Mouse (Mus musculus) cerebellum, postnatal 25 days (tissue): Measurements from ENCODE around the gene Hacd3.
"Not testable (repeated sequence)": the region's sequence is repeated elsewhere in the genome, so short reads cannot be mapped to it uniquely, and the experiment has no call there.

Experiments
- DNase-seq, 2 experiments: peaks; one replicate each; pipeline ENCODE4 v3.0.0; 2021; ENCODE audit warnings: mixed read lengths in 2 of 2

Hacd3 gene

DNA sequence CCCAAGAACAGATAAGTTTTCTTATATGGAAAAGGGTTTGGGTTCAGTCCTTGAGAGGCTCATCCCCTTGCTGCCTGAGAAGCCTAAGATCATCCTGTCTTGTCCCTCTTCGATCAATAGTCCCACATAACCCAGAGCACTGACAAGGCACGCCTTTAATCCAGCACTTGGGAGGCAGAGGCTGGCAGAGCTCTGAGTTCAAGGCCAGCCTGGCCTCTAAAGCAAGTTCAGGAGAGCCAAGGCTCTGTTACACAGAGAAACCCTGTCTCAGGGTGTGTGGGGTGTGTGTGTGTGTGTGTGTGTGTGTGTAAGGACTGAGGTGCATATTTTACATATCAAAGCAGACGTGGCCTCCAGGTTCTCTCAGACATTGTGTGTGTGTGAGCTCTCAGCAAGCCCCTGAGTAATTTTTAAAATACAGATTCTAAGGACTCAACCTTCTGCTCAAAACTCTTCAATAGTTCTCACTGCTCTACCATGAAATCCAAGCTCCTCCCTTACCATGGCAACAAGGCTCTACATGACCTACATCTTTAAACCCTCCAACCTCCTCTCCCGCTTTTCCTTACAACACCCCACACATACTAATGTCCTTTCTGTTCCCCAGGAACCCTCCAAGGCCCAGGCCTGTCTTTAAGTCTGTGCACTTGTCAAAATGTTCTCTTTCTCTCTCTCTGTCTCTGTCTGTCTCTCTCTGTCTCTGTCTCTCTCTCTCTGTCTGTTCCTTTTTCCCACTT is 5.1 kb downstream of the Hacd3 start:
- no peak for DNase-seq

DNA sequence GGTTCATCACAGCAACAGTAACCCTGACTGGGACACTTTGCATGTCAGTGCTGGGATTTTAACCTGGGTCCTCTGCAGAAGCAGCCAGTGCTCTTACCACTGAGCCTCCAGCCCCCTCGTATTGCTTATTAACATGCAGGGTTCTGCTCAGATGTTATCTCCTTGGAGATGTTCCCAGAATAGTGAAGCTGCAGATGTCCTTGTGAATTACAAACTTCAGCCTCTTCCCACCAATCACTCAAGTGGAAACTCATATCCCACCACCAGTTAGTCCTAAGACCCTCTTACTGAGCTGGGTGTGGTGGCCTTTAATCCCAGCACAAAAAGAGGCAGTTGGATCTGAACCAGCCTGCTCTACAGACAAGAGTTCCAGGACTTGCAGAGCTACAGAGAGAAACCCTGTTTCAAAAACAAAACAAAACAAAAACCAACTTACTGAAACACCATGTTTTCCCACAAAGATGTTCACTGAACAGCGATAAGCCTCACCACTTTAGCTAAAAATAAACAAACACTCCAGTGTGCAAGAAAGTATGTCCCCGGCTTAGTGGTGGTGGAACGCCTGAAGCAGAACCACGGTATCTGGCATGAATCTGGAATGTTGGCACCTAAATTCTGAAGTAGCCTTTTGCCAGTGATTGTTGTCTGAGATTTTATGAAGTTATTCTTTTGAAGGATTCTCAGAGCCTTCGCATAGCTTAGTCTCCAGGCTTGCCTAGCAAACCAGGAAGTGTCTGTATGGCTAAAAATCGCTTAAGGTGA is 5.9 kb downstream of the Hacd3 start:
- DNase-seq, result no peak

DNA sequence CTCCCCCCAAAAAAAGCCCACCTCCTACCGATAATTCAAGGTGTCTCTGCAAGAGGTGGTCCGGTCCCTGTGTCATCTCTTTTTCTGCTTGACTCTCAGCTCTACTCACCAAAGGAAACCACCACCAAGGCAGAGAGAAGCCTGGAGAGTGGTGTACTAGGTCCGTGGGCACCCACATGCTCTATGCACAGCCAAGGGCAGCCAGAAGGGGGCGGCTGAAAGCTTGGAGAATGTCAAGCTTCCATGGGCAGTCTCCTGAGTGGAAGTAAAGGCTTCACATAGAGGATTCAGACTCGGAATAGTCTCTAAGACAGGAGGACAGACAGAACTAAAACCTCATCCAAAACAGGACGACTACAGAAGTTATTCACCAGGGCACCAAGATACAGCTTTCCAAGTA is 10.2 kb downstream of the Hacd3 start:
- DNase-seq, result peak in 1 of 2 experiments; percentile 47

DNA sequence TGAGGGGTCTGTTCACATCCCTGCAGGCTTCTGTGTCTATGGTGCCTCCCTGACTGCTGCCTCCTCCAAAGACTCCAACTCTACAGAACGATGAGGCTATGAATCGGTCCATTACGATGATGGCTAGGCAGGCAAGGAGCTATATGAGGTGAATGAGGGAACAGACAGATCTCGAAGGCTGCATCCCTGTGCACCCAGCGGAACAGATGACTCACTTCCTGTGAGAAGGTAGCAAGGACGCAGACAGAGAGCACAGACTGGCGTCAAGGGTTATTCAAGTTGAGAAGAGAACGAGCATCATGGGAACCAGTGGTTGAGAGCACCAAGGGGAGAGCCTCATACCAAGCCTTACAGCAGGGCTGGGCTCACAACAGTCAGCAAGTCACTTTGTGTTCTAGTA is 10.9 kb downstream of the Hacd3 start:
- DNase-seq, result no peak

DNA sequence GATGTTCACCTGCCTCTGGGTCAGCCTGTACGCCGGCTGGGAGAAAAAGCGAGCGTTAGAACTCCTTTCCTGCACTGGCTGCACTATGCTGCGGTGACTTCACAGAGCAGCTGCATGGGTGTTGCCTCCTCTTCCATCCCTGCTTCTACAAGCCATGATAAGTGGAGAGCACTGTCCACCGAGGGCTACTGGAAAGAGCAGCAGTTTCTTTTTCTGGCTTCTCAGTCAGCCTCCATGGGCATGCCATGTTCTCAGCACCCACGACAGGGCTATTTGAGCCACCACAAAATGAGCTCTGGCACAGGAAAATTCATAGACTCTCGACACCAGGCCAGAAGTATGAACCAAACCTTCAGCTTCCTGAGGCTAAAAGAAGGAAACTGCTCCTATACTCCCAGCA is 15.8 kb downstream of the Hacd3 start:
- no peak for DNase-seq

DNA sequence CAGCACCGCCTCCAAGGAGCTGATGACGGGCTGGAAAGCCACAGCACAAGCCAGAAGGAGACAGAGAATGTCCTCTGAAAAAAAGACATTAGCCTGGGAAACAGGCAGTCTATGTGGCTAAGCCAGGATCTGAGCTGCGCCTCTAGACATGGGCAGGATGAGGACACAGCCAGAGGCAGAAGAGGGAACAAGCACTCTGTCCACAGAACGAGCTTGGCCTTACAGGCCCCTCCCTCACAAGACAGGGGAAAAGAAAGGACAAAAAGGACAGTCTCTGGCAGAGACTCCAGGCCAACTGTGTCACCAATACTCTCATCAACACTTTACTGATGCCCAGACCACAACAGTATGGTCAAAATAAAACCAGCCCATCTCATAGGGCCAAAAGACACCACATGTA is 20.0 kb downstream of the Hacd3 start:
- no peak for DNase-seq

DNA sequence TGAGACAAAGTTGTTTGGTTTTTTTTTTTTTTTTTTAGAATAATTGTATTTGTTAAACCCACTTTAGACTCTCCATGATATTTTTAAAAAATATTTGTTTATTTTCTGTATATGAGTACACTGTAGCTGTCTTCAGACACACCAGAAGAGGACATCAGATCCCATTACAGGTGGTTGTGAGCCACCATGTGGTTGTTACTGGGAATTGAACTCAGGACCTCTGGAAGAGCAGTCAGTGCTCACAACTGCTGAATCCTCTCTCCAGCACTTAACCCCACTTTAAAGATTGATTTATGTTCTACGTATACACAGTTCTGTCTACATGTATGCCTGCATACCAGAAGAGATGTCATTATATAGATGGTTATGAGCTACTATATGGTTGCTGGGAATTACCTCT is 26.0 kb downstream of the Hacd3 start:
- DNase-seq, result not testable (repeated sequence)

DNA sequence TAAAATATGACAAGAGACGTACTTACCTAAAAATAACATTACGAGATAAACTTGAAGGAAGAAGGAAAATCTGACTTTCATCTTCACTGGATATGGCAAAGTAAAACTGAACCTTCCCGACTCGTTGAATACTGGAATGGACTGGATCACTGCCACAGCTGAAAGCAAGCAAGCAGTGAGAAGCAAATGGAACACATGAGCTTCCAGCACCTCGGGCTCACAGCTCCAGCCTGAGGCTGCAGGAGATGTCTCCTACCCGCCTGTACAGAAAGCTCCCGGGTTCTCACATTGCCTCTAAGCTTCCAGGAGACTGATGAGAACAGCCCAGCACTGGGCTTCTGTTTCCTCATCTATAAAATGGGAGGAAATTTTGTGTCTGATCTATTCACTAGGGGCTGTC is 31.2 kb downstream of the Hacd3 start:
- no peak for DNase-seq

DNA sequence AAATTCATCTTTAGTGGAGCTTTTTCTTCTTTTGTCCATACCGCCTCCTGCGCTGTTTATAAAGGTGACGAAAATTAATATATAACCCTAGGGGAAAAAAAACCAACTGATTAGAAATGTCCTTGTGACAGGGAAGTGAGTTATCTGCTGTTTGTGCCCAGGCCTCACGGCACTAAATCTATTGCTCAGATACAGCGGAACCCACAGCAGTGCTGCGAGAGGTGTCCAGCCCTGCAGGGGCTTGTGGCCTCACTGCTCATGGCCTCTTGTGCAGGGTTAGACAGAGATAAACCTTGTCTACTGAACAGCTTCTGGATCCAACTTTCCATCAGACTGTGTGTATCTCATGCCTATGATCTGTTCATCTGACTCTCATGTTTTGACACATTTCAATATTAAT is 33.0 kb downstream of the Hacd3 start:
- no peak for DNase-seq

DNA sequence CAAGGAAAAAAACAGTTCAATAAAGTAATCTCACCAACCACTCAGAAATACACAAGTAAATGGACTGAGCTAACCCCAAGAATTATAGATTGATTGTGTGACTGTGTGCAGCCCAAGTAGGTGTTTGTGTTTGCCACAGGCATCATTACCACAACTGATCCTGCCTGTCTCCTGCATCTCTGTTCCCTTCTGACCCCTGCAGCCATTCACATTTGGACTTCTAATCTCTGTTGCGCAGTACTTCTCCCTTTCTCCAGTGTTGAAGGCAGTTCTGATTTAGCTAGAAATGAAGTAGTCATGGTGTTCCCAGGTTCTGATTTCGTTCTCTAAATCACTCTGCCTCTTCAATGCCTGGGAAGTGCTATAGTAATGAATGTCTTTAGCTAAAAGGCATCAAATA is 33.8 kb downstream of the Hacd3 start:
- DNase-seq, result no peak

DNA sequence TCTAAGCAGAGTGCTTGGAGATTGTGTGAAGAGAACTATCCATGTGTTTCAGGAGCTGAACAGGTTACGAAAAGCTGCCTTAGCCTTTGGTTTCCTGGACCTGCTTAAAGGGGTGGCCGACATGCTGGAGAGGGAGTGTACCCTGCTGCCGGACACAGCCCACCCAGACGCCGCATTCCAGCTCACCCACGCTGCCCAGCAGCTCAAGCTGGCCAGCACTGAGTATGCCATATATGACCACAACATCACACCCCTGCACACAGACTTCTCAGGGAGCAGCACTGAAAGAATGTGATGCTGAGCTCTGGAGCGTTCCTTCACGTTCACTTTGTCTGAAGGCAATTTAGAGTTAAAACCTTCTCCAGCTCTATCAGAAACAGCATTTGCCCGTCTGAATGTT is 35.7 kb downstream of the Hacd3 start:
- no peak for DNase-seq

DNA sequence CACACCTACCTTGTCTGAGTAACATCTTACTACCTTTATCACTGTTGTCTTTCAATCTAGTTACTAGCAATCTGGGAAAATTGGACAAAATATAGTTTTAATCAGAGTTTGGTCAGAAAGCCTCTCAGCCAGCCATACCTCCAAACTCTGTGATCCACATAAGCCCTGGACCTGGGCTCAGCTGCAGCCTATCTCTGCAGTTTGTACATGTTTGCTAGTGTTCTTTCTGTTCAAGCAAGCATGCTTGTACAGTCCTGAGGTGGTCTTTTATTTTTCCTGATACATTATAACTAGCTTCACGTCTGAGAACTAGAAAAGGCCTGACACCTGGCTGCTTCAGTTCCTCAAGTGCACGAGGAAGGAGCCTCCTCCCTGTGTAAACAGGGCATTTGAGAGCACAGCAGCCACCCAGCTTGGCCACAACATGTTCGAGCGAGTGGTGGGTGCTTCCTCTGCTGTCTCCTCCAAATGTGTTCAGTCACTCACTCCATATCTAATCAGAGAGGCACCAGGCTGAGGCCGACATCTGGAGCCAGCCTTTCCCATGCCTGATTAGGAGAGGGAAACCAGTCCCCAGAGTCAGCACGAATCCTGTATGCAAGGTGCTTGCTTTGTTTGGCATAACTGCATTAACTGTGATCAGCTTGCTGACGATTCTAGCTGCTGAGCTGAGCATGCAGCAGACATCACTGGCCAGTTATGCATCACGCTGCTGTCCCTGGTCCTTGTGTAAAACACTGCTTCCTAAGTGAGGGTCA is 36.3 kb downstream of the Hacd3 start:
- no peak for DNase-seq

DNA sequence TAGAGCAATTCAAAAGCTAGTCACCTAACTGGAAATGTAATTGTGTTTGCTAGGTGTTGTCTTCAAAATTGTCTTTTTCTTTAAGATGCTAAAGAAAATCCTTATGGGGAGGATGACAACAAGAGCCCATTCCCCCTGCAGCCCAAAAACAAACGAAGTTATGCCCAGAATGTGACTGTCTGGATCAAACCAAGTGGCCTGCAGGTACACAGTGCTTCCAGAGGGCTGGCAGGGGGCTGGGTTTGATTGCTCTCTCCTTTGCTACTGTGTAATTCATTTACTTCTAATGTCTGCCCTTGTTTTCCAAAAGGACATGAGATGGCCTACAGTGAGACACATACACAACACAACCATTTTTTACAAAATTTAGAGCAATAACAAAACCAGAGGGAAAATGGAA is 39.6 kb downstream of the Hacd3 start:
- DNase-seq, result no peak

DNA sequence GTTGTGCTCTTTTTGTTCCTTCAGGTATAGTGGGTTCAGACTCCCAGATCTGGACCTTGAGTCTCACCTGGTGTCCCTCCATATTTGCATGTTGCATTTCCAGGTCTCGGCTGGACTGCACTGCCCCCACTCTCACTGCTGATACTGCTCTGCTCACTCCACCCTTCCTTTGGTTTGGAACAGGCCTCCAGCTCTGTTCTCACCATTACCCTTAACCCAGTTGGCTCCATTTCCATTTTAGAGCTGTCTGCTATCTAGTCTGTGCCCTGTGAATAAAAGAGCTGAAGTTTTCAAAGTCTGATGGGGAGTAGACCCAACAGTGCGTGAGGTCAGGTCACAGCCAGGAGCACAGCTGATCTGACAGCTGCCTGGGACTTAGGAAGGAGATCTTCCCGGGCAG is 40.9 kb downstream of the Hacd3 start:
- no peak for DNase-seq

DNA sequence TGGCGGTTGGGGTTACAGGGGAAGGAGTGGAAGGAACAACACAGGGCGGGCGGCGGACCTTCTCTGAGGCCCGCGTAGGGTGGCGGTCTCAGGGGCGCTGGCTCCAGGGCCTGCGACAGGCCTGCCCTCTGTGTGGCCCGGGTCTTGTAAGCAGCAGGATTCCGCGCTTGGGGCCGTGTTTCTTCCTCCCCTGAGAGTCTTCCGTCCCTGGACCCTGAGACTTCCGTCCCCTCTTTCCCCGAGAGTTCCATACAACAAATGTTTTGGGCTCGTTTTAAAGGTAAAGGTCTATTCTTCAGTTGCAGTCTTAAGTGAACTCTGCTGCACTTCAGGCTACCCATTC is 60.5 kb downstream of the Hacd3 start:
- no peak for DNase-seq

DNA sequence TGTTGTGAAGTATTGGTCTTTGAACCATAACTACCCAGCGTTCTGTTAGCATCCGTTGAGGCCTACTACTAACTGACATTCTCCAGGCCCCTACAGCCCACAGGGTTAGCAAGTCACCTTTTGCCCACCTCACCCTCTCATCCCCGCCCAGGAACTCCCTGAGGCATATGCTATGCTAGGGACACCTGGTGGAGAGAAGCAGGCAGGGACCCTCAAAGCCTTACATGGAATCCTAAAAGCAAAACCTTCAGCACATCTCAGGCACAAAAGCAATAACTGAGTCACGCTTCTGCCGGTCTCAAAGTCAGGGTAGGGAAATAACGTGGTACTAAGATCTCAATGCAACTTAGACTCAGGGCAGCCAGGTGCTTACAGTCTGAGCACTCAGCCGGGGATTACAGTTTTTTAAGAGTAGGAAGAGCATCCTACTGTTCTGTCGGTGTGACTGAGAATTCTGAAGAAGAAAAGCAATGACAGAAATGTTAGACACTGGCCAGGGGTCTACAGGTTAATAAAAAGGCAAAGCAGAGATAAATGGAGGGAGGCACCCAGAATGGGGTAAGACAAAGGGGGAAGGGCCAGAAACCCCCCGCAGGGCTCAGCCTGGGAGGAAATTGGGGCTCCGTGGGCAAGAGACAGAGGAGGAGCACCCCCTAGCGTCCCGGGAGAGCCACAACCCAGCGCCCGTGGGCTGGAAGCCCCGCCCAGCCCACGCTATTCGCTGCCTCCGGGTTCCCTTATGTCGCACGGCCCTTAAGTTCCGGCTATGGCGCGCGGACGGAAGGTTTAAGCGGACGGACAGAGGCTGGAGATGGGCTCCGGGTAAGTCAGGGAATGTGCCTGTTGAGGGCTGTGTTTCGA is 61.1 kb downstream of the Hacd3 start, which contains the start of gene Ints14:
Ints14 (plus strand) TSS at position 789 of the 861 bp plus-strand sequence.
- DNase-seq, result peak; percentile 98

DNA sequence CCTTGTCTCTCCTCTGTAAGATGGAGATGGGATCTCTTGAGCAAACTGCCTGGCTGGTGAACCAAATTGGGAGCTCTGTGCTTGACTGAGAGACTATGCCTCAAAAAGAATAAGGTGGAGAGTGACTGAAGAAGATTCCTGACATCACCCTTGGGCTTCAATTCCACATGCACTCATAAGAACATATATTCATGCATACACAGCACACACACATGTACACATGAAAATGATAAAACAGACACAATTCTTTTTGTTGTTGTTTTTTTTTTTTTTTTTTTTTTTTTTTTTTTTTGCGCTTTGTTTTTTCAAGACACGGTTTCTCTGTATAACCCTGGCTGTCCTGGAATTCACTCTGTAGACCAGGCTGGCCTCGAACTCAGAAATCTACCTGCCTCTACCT is 64.2 kb downstream of the Hacd3 start:
- no peak for DNase-seq

DNA sequence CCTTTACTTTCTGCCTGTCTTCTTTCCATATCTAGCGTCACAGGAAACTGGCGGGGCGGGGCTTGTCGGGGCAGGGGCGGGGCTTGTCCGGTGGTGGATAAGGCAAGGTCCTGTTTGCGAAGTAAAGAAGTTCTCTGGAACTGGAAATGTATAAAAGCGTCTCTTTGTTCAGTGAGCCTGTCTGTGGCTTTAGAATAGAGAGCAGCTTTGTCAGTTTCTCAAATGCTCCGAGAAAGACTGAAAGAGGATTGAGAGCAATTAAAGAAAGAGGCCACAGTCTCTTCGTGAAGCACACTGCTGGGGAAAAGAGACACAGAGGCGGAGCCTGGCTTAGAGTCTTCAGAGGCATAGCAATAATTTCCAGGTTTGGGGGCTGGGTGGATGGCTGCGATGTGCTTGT is 65.2 kb downstream of the Hacd3 start:
- DNase-seq, result peak in 1 of 2 experiments; percentile 34

DNA sequence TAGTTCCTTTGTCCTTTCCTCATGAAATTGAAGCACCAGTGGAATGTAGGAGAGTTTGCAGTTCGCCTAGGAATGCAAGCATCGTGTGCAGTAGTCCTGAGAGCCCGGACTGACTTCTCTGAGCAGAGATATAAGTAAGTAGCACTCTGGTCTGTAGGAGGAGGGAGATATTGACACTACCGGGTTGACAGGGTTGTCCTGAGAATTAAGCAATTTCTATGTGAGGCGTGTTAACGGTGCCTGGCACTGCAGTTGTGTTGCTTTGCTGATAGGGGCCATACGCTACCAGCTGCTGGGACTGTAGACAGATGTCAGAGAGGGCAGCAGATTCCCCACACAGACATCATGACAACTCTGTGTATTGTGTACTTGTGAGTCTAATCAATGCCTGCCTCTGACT is 68.3 kb downstream of the Hacd3 start:
- DNase-seq, result no peak

DNA sequence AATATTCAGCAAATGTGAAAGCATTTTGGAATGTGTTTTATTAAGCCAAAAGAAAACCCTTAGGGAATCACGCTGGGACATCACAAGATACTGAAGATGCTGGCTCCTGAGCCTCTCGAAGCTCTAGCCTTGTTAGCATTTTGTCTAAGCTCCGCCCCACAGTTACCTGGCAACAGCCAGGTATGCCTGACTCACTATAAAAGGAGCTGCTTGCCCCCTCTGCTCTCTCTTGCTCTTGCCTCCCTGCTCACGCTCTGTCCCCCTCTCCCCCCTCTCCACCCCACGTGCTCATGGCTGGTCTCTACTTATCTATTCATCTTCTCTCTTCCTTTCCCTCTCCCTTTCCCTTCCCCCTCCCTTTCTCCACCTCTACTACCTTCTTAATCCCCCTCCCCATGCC is 69.4 kb downstream of the Hacd3 start:
- DNase-seq, result no peak

DNA sequence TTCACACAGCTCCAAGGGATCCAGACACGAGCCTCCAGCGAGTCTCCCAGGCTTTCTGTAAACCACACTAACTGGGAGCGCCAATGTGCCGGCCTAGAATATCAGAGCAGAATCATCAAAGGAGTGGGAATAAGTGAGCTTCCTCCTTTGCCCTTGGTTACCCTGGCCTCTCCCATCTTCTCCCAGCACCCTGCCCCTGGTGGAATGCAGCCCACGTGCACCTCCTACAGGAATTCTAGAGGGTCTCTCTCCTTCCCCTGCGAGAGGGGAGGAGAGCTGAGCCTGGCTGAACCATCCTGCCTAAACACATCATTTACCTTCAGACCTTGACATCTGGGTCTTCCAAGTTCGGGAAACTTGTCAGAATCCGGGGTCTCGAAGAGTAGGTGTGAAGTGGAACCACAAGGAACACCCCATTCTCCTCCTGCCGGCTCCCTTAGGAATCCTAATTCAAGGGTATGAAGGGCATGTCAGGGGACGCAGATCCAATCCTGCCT is 70.3 kb downstream of the Hacd3 start, which contains the start of gene Slc24a1:
Slc24a1 (minus strand) TSS at position 447 of the 497 bp plus-strand sequence.
- DNase-seq, result no peak

DNA sequence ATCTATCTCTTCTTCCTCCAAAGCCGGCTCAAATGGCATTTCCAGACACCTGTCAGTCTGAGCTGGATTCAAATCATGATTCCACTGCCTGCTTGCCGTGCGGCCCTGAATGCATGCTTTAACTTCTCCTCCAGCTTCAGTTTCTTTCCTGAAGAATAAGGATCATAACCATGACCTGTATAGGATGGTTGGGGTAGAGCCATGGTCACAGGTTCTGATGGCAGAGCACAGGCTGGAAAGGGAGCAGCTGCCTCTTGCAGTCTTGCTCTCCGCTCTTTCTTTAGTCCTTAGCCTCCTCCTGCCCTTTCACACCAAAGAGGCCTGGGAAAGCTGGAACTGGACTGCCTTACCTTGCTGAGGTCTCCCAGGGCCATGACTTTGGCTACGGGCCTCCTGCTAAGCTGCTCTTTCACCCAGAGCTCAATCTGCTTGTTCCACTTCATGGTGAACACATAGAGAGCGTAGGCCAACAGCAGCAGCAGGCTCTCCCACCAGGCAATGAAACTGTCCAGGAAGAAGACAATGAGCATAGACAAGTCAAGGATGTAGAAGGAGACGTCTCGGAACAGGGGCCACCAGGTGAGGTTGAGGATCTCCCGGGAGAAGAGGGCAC is 73.9 kb downstream of the Hacd3 start:
- no peak for DNase-seq
